Mouse (Mus musculus) kidney, embryonic 15.5 days (tissue): ENCODE measurements around the gene Nsmce3. TPM values are rescaled to one million over a fixed set of nuclear protein-coding genes. Genes with fewer than 3 reads are reported as not detected.

ENCODE experiments used
- ATAC-seq: fragments of 200-750 bp; cut with Nextera tagmentation; replicated peaks from 2 replicates; pipeline ENCODE4 v1.8.0; 2017; ENCODE audit warnings: moderate TSS enrichment; ENCODE audit not compliant: low FRiP score
- H3K27ac ChIP-seq: fragments of 300-500 bp; sonication (generic); 2 replicates; pipeline ENCODE4 v1.5.1; 2015; ENCODE audit warnings: mild to moderate bottlenecking, inconsistent platforms
- H3K27me3 ChIP-seq: fragments of 300-500 bp; sonication (generic); 2 replicates; pipeline ENCODE4 v1.6.1; 2015; ENCODE audit warnings: inconsistent platforms
- H3K36me3 ChIP-seq: fragments of 300-500 bp; sonication (generic); 2 replicates; pipeline ENCODE4 v1.6.1; 2015; ENCODE audit warnings: inconsistent platforms
- H3K4me1 ChIP-seq: fragments of 300-500 bp; sonication (generic); 2 replicates; pipeline ENCODE4 v1.6.1; 2015; ENCODE audit warnings: inconsistent platforms
- H3K4me2 ChIP-seq: fragments of 300-500 bp; sonication (generic); 2 replicates; pipeline ENCODE4 v1.6.1; 2015; ENCODE audit warnings: moderate library complexity, mild to moderate bottlenecking, inconsistent platforms
- H3K4me3 ChIP-seq: fragments of 300-500 bp; sonication (generic); replicated peaks from 2 replicates; pipeline ENCODE4 v1.5.1; 2015; ENCODE audit warnings: mild to moderate bottlenecking, inconsistent platforms
- H3K9ac ChIP-seq: fragments of 300-500 bp; sonication (generic); 2 replicates; pipeline ENCODE4 v1.6.1; 2015; ENCODE audit warnings: mild to moderate bottlenecking, inconsistent platforms
- H3K9me3 ChIP-seq: fragments of 300-500 bp; sonication (generic); replicated peaks from 2 replicates; pipeline ENCODE4 v1.6.1; 2016; ENCODE audit warnings: inconsistent platforms
- WGBS: fragments of 180-500 bp; shearing (Covaris S2); methylation state at CpG from one replicate; pipeline ENCODE4 v1.1.7; 2015; ENCODE audit warnings: mixed read lengths; 5-methylcytosine and 5-hydroxymethylcytosine counted together
- polyA plus RNA-seq: library from polyadenylated mRNA; unstranded; fragments of >200 nt; fragmentation: Nextera tagmentation; extraction: Ambion mirVana; gene quantifications from 2 replicates; pipeline ENCODE4 v1.2.1, GENCODE M21; 2015

Nsmce3 gene
- polyA plus RNA-seq, 1 experiment from 2014 or later: 10.5 TPM

DNA sequence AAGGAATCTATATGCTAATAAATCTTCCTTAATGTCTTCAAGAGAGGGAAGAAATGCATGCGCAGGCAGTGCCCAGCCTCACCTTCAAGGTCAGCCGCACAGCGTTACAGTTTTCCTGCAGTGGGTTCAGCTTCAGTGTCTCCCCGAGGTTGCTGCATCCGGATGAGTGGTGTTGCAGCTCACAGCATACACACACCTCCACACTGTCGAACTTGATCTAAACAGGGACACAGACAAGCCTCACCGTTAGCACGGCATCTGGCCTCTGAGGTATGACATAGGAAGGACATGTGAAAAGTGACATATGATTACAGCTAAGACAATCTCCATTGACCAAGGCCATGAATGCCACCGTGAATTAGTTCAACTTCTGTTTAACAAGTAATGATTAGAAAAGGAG lies 53.1 kb downstream of the Nsmce3 start:
- ATAC-seq: no peak
- H3K4me3 ChIP-seq: no peak overlapping the region
- no peaks in the 10 kb centered on the region for H3K27me3 ChIP-seq
- no peak overlapping the region for H3K9ac ChIP-seq
- WGBS: 52% methylated on average over 9 of the region's 9 CpGs
- no peaks in the 10 kb centered on the region for H3K4me1 ChIP-seq
- H3K27ac ChIP-seq: no peak overlapping the region
- no peak overlapping the region for H3K4me2 ChIP-seq
- H3K36me3 ChIP-seq: no peaks in the 10 kb centered on the region
- no peaks in the 10 kb centered on the region for H3K9me3 ChIP-seq
